Mouse (Mus musculus): ENCODE data around the gene Sh3rf3.

Gene Sh3rf3

GRCm38 (mm10) chr10:58885351-58885750, 72.2 kb downstream of the Sh3rf3 start:
- H3K27me3 ChIP-seq (ENCODE audit: insufficient read depth, low read length) = no peaks in the 10 kb centered on the region
- H3K4me1 ChIP-seq (replicated peaks; ENCODE audit: low read depth, low read length) = no peaks in the 10 kb centered on the region
- no peaks in the 10 kb centered on the region for H3K36me3 ChIP-seq (ENCODE audit: insufficient read depth, low read length)
- TF ChIP-seq CTCF (conservative IDR thresholded peaks at IDR 0.05; ENCODE audit: low read length) (no peak), NANOG (IDR thresholded peaks at IDR 0.05; ENCODE audit: borderline replicate concordance, low read length) (no peak), POU5F1 (IDR thresholded peaks at IDR 0.05; ENCODE audit: borderline replicate concordance, low read length) (no peak)
- H3K4me3 ChIP-seq (replicated peaks; ENCODE audit: low read length) = no peak overlapping the region
- no peaks in the 10 kb centered on the region for H3K9me3 ChIP-seq (ENCODE audit: low read length)

GRCm38 (mm10) chr10:58885816-58886215, 72.7 kb downstream of the Sh3rf3 start:
- Histone ChIP-seq H3K27me3 (ENCODE audit: insufficient read depth, low read length) (no peaks in the 10 kb centered on the region), H3K36me3 (ENCODE audit: insufficient read depth, low read length) (no peaks in the 10 kb centered on the region), H3K4me1 (replicated peaks; ENCODE audit: low read depth, low read length) (no peaks in the 10 kb centered on the region), H3K4me3 (replicated peaks; ENCODE audit: low read length) (no peak overlapping the region), H3K9me3 (ENCODE audit: low read length) (no peaks in the 10 kb centered on the region)
- TF ChIP-seq NANOG (IDR thresholded peaks at IDR 0.05; ENCODE audit: borderline replicate concordance, low read length) = no peak
- TF ChIP-seq CTCF (conservative IDR thresholded peaks at IDR 0.05; ENCODE audit: low read length) = no peak
- TF ChIP-seq POU5F1 (IDR thresholded peaks at IDR 0.05; ENCODE audit: borderline replicate concordance, low read length) = no peak

GRCm38 (mm10) chr10:58890671-58891439, 77.7 kb downstream of the Sh3rf3 start:
- no peaks in the 10 kb centered on the region for H3K36me3 ChIP-seq (ENCODE audit: insufficient read depth, low read length)
- no peaks in the 10 kb centered on the region for H3K9me3 ChIP-seq (ENCODE audit: low read length)
- no peaks in the 10 kb centered on the region for H3K27me3 ChIP-seq (ENCODE audit: insufficient read depth, low read length)
- no peak for TF ChIP-seq POU5F1 (IDR thresholded peaks at IDR 0.05; ENCODE audit: borderline replicate concordance, low read length)
- TF ChIP-seq NANOG (IDR thresholded peaks at IDR 0.05; ENCODE audit: borderline replicate concordance, low read length) = no peak
- no peak for TF ChIP-seq CTCF (conservative IDR thresholded peaks at IDR 0.05; ENCODE audit: low read length)
- no peaks in the 10 kb centered on the region for H3K4me1 ChIP-seq (replicated peaks; ENCODE audit: low read depth, low read length)
- H3K4me3 ChIP-seq (replicated peaks; ENCODE audit: low read length) = no peak overlapping the region

- H3K4me3 ChIP-seq (replicated peaks; ENCODE audit: low read length) = no peak overlapping the region
- TF ChIP-seq NANOG (IDR thresholded peaks at IDR 0.05; ENCODE audit: borderline replicate concordance, low read length) = no peak
- no peaks in the 10 kb centered on the region for H3K4me1 ChIP-seq (replicated peaks; ENCODE audit: low read depth, low read length)
- no peaks in the 10 kb centered on the region for H3K27me3 ChIP-seq (ENCODE audit: insufficient read depth, low read length)
- no peaks in the 10 kb centered on the region for H3K9me3 ChIP-seq (ENCODE audit: low read length)
- H3K36me3 ChIP-seq (ENCODE audit: insufficient read depth, low read length) = no peaks in the 10 kb centered on the region
Observed at GRCm38 (mm10) chr10:58895431-58895830, 82.3 kb downstream of the Sh3rf3 start.

- Histone ChIP-seq H3K4me1 (replicated peaks; ENCODE audit: low read depth, low read length) (no peaks in the 10 kb centered on the region), H3K36me3 (ENCODE audit: insufficient read depth, low read length) (no peaks in the 10 kb centered on the region), H3K4me3 (replicated peaks; ENCODE audit: low read length) (no peak overlapping the region), H3K27me3 (ENCODE audit: insufficient read depth, low read length) (no peaks in the 10 kb centered on the region), H3K9me3 (ENCODE audit: low read length) (no peaks in the 10 kb centered on the region)
- no peak for TF ChIP-seq CTCF (conservative IDR thresholded peaks at IDR 0.05; ENCODE audit: low read length)
Observed at GRCm38 (mm10) chr10:58897009-58897543, 83.9 kb downstream of the Sh3rf3 start.

GRCm38 (mm10) chr10:58905253-58905652, 92.1 kb downstream of the Sh3rf3 start:
- Histone ChIP-seq H3K4me1 (replicated peaks; ENCODE audit: low read depth, low read length) (peaks cover 21% of the 10 kb centered on the region), H3K27me3 (ENCODE audit: insufficient read depth, low read length) (peaks cover 2% of the 10 kb centered on the region; the same call in 1 of the 2 replicates), H3K4me3 (replicated peaks; ENCODE audit: low read length) (no peak overlapping the region), H3K9me3 (ENCODE audit: low read length) (no peaks in the 10 kb centered on the region), H3K36me3 (ENCODE audit: insufficient read depth, low read length) (no peaks in the 10 kb centered on the region)
- TF ChIP-seq POU5F1 (IDR thresholded peaks at IDR 0.05; ENCODE audit: borderline replicate concordance, low read length) (no peak), CTCF (conservative IDR thresholded peaks at IDR 0.05; ENCODE audit: low read length) (no peak), NANOG (IDR thresholded peaks at IDR 0.05; ENCODE audit: borderline replicate concordance, low read length) (no peak)

GRCm38 (mm10) chr10:58907001-58907443, 93.9 kb downstream of the Sh3rf3 start:
- no peaks in the 10 kb centered on the region for H3K9me3 ChIP-seq (ENCODE audit: low read length)
- H3K36me3 ChIP-seq (ENCODE audit: insufficient read depth, low read length) = no peaks in the 10 kb centered on the region
- no peak for TF ChIP-seq NANOG (IDR thresholded peaks at IDR 0.05; ENCODE audit: borderline replicate concordance, low read length)
- no peak for TF ChIP-seq CTCF (conservative IDR thresholded peaks at IDR 0.05; ENCODE audit: low read length)
- TF ChIP-seq POU5F1 (IDR thresholded peaks at IDR 0.05; ENCODE audit: borderline replicate concordance, low read length) = no peak
- H3K27me3 ChIP-seq (ENCODE audit: insufficient read depth, low read length) = peaks cover 2% of the 10 kb centered on the region; the same call in 1 of the 2 replicates
- H3K4me3 ChIP-seq (replicated peaks; ENCODE audit: low read length) = no peak overlapping the region
- H3K4me1 ChIP-seq (replicated peaks; ENCODE audit: low read depth, low read length) = peaks cover 21% of the 10 kb centered on the region

GRCm38 (mm10) chr10:58908451-58908850, 95.3 kb downstream of the Sh3rf3 start:
- peaks cover 21% of the 10 kb centered on the region for H3K4me1 ChIP-seq (replicated peaks; ENCODE audit: low read depth, low read length)
- peaks cover 2% of the 10 kb centered on the region; the same call in 1 of the 2 replicates for H3K27me3 ChIP-seq (ENCODE audit: insufficient read depth, low read length)
- H3K36me3 ChIP-seq (ENCODE audit: insufficient read depth, low read length) = no peaks in the 10 kb centered on the region
- TF ChIP-seq CTCF (conservative IDR thresholded peaks at IDR 0.05; ENCODE audit: low read length) = no peak
- TF ChIP-seq POU5F1 (IDR thresholded peaks at IDR 0.05; ENCODE audit: borderline replicate concordance, low read length) = no peak
- no peak for TF ChIP-seq NANOG (IDR thresholded peaks at IDR 0.05; ENCODE audit: borderline replicate concordance, low read length)
- no peak overlapping the region for H3K4me3 ChIP-seq (replicated peaks; ENCODE audit: low read length)
- H3K9me3 ChIP-seq (ENCODE audit: low read length) = no peaks in the 10 kb centered on the region

Data from E14TG2a.4 (cell line).